Mouse (Mus musculus) cerebellum, adult 9-11 months (tissue): Measurements from ENCODE around the gene Srms.
A peak's percentile ranks its signal among the peaks of the same experiment; 100 is the strongest.

ENCODE experiments used
- DNase-seq: peaks from one replicate; pipeline ENCODE4 v3.0.0; 2022

Srms gene

DNA sequence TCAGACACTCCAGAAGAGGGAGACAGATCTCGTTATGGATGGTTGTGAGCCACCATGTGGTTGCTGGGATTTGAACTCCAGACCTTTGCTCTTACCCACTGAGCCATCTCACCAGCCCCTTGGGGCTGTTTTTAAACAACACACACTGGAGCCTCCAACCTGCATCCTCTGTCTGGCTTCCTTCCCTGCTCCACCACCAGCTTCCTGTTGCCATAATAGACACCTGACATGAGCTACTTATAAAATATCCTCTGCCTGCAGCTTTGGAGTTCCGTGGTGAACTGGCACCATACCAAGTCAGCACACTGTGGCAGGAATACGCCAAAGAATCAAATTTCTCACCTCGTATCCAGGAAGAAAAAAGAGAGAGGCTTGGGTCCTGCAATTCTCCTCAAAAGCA lies 52.2 kb downstream of the Srms start:
- peak; percentile 60 for DNase-seq

DNA sequence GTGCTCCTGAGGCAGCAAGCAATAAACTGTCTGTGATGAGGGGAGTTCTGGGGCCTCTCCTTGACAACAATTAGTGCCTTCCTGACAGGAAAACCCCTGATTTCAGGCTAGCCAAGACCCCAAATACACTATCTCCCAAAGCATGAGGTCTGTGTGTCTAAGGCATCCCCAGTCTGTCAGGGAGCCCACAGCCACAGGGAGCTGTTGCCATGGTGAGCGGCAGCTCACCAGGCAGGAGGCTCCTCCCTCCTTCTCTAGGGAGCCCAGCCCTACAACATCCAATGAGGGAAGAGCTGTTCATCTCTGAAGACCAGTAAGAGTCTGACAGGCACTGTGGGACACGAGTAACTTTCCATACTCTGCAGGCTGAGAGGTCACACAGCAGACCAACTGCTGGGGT lies 53.2 kb downstream of the Srms start:
- DNase-seq = peak; percentile 83

DNA sequence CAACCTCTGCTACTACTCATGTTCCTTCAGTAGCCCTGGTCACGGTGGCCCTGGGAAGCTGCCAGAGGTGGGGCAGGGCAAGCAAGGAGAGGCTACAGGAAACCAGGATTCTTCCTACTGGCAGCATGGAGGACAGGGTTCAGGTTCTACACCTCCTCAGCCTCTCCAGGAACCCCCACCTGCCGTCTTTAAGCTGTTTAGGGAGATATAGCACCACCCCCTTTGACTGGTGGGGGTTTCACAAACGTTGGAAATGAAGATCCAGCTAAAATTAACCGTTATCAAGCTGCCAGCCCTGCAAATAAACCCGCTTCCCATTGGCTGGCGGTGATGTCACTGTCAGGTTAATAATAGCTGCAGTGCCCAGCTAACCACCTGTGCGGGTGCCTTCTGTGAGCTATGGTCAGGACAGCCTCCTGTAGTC lies 53.9 kb downstream of the Srms start:
- DNase-seq = peak; percentile 94

DNA sequence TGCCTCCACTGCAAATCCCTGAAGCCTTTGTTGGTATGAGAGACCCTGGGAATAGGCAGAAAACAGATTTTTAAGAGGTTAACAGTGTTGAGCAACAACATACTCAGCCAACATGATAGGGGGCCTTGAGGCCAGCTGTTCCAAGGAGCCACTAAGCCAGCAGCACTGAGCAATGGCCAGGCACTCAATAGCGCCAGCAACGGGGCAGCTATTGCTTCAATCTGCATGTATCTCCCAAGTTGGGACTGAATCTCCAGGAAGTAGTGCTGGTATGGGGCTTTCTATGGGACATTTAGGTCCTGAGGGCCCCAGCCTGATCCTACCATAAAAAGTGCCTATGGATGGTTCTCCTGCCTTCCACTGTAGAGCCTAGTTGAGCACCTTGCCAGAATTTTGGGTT lies 54.5 kb downstream of the Srms start:
- peak; percentile 50 for DNase-seq

DNA sequence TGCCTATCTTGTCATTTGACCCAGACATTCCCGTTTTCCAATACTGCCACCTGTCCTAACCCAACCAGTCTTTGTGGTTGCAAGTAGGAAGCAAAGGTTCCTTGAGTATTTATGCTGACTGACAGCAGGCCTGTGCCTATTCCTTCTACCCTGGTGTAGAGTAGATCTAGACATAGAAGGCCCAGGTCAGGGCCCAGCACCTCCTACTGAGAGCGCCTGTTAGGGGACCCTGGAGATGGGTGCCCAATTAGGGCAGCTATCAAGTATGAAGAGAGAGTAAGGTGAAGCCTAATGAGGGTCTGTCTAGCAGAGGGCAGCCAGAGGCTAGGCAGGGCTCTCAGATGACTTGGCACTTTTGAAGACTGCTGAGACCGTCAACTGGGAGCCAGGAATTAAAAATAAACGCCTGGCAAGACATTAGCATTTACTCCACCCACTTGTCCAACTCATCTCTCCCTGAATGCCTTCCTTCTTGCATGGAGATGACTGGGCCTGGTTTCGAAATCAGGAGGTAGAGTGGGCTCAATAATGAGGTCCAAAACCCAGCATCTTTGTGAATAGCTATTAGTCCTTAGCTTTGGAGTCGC lies 55.2 kb downstream of the Srms start:
- peak; percentile 65 for DNase-seq

DNA sequence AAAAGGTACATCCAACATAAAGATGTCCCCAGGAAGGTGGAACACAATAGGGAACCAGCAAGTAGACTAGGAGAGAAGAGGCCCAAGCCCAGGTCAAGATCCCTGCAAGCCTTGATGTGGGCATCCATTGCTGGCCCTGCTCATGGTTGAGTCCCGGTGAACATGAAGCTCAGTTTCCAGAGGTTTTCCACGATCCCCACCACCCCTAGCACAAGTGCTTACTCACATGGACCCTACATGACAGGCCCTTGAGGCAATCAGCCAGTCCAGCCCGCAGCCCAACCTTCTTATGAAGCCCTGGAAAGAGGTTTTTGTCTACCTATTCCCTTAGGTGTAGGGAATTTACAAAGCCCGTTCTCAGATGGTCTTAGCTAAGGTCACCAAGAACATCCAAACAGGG lies 55.8 kb downstream of the Srms start:
- no peak for DNase-seq

DNA sequence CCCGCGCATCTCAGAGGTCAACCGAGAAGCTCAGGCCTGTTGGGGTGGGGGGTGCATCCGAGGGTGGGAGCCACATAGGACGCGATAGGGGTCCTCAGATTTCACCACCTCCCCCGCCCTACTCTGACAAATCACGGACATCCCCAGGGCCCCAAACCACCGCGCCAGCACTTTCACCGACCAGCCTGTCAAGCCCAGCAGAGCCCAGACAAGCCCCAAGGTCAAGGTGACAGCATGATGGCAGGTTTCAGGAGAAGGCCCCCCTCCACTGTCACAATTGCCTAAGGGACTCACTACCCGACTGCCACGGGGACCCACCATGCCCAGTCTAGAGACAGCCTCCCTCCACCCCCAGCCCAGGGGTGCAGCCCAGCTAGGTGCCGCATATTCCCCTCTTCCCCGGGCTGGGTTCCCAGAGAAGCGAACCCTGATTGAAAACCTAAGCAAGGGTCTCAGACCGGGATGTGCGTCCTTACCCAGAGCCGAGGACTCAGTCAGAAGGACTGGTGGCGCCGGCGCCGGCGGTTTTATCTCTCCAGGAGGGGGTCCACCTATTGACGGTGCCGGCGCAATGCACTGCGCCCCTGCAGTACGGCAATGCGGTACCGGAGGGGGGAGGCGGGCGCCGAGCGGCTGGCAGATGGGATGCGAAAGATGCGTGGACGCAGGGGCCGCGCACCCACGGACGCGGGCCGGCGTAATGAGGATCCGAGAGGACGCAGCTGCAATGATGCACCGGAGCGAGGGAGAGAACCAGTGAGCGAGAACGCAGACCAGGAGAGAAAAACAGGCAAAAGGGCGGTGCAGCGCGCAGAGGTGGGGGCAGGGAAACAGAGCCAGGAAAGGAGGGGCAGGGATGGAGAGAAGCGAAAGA lies 56.5 kb downstream of the Srms start, which contains the start of gene Eef1a2:
TSS of gene Eef1a2 (minus strand) at position 767 of the 874 bp plus-strand sequence.
- DNase-seq = peak; percentile 93

DNA sequence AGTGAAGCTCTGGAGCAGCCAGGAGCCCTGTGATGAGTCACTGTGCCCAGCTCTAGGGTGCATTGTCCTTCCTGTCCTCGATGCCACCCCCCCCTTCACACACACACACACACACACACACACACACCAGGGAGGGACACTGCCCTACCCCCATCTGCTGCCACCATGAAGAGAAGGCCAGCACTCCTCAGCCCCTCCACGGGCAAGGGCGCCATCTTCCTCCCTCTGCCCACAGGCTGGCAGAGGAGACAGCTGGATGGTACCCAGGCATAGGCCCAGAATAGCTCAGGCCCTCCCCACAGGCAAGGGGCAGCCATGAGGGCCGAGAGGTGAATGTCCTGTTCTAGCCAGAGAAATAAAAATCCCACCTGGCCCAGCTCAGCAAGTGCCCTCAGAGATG lies 57.2 kb downstream of the Srms start:
- DNase-seq = peak; percentile 90
